In the genomic region with DNA sequence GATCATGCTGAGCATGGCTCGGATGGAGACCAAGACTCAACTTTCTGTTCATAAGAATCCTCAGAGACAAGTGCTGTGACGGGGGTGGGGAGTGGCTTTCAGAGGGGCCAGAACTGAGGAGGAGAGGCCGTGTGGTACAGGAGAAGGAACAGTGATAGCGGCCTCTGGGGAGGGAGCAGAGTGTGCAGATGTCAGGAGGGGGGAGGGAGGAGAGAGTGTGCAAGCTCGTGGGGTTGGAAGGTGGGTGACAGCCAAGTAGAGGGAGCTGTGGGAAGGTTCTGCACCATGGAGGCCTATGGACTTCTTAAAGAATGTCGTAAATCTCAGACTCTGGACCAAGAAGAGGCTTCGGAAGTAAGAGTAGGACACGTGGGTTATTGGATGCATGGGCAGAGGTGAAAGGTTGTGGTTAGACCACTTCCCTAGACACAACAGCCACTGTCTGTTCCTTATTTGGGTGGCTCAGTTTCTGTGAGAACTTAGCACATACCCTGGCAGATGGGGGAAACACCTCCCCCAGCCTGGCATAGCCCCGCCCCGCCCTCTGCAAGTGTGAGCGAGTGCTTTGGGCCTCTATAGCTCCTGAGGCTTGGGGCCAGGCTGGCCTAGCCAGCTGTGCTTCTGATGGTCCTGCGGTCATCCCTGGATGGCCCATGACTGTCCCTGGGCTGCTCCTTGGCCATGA, we compare ENCODE assay signal across 11 mouse cellular contexts. TPM values are rescaled to one million over a fixed set of nuclear protein-coding genes. Genes with fewer than 3 reads are reported as not detected.
A peak's percentile ranks its signal among the peaks of the same experiment; 100 is the strongest.
DNase-seq lines count a peak whose midpoint lies in the region; ATAC-seq and TF ChIP-seq lines count a peak whose summit lies in the region.
"Had no signal": no experiment of that assay in that cellular context is flagged by ENCODE, and none has a peak within 500 bp of the region (broad histone marks: within the 10 kb centered on the region; RNA-seq: fewer than 3 reads in every experiment).

No protein-coding gene starts in this region.

- H3K9me3 ChIP-seq in hindbrain, embryonic 16.5 days (ENCODE audit: control insufficient read depth, low read length): no peaks in the 10 kb centered on the region
- no peaks in the 10 kb centered on the region for H3K9me3 ChIP-seq in hindbrain, embryonic 12.5 days (replicated peaks)
- H3K9me3 ChIP-seq: embryonic facial prominence, embryonic 13.5 days; midbrain, embryonic 15.5 days had no signal

- H3K9ac ChIP-seq in hindbrain, embryonic 16.5 days (ENCODE audit: low read depth, low read length): no peak overlapping the region
- H3K9ac ChIP-seq in hindbrain, embryonic 12.5 days: no peak overlapping the region
- H3K9ac ChIP-seq: embryonic facial prominence, embryonic 13.5 days; midbrain, embryonic 15.5 days had no signal

- 0 out of 2 replicates have a peak, but pooled peaks have one; percentile 18 for ATAC-seq in hindbrain, embryonic 16.5 days
- no peak for ATAC-seq in hindbrain, embryonic 12.5 days (ENCODE audit: low FRiP score)
- peak; percentile 95 for ATAC-seq in megakaryocyte, adult 5-6 weeks (ENCODE audit: poor library complexity, severe bottlenecking)
- no peak for ATAC-seq in cerebellum, adult (ENCODE audit: insufficient number of reproducible peaks, low FRiP score, low TSS enrichment)
- ATAC-seq: intestine, embryonic 16.5 days; midbrain, embryonic 15.5 days had no signal

- no peak for TF ChIP-seq CTCF in bone marrow macrophage, adult 2 months (IDR thresholded peaks at IDR 0.05; ENCODE audit: low read depth, low read length)
- 0 out of 2 replicates have a peak, but pooled peaks have one; percentile 17 for TF ChIP-seq CTCF in thymus, adult 2 months (IDR thresholded peaks at IDR 0.05; ENCODE audit: borderline replicate concordance, control insufficient read depth, extremely low read depth, insufficient read depth, low read length, poor library complexity)

- H3K27me3 ChIP-seq in hindbrain, embryonic 16.5 days (replicated peaks; ENCODE audit: control insufficient read depth, insufficient read depth, low read length): no peaks in the 10 kb centered on the region
- no peaks in the 10 kb centered on the region for H3K27me3 ChIP-seq in hindbrain, embryonic 12.5 days
- no peaks in the 10 kb centered on the region for H3K27me3 ChIP-seq in thymus, adult 2 months (ENCODE audit: control insufficient read depth, insufficient read depth, low read length)
- H3K27me3 ChIP-seq: embryonic facial prominence, embryonic 13.5 days; midbrain, embryonic 15.5 days had no signal

- H3K27ac ChIP-seq in hindbrain, embryonic 16.5 days (ENCODE audit: low read depth, low read length): no peak overlapping the region
- H3K27ac ChIP-seq in hindbrain, embryonic 12.5 days: no peak overlapping the region
- 0 out of 2 replicates have a peak overlapping the region, but pooled peaks have one; percentile 24 for H3K27ac ChIP-seq in bone marrow macrophage, adult 2 months (ENCODE audit: insufficient read depth, low read depth, low read length)
- no peak overlapping the region for H3K27ac ChIP-seq in thymus, adult 2 months (ENCODE audit: control insufficient read depth, insufficient read depth, low read length)
- H3K27ac ChIP-seq: embryonic facial prominence, embryonic 13.5 days; midbrain, embryonic 15.5 days had no signal

- H3K4me3 ChIP-seq in hindbrain, embryonic 16.5 days (ENCODE audit: low read length): no peak overlapping the region
- H3K4me3 ChIP-seq in hindbrain, embryonic 12.5 days: no peak overlapping the region
- H3K4me3 ChIP-seq in bone marrow macrophage, adult 2 months (ENCODE audit: insufficient read depth, low read length): no peak overlapping the region
- H3K4me3 ChIP-seq in thymus, adult 2 months (ENCODE audit: control insufficient read depth, insufficient read depth, low read length): no peak overlapping the region
- H3K4me3 ChIP-seq: embryonic facial prominence, embryonic 13.5 days; midbrain, embryonic 15.5 days had no signal

- no peak overlapping the region for H3K4me2 ChIP-seq in hindbrain, embryonic 16.5 days (ENCODE audit: low read length)
- H3K4me2 ChIP-seq in hindbrain, embryonic 12.5 days (replicated peaks): no peak overlapping the region
- H3K4me2 ChIP-seq: embryonic facial prominence, embryonic 13.5 days; midbrain, embryonic 15.5 days had no signal

- peaks cover 3% of the 10 kb centered on the region; the same call in 1 of the 2 replicates for H3K4me1 ChIP-seq in hindbrain, embryonic 16.5 days (ENCODE audit: control insufficient read depth, insufficient read depth, low read depth, low read length)
- H3K4me1 ChIP-seq in hindbrain, embryonic 12.5 days: no peaks in the 10 kb centered on the region
- H3K4me1 ChIP-seq in bone marrow macrophage, adult 2 months (ENCODE audit: control insufficient read depth, insufficient read depth, low read length): peaks cover 38% of the 10 kb centered on the region
- peaks cover 15% of the 10 kb centered on the region for H3K4me1 ChIP-seq in thymus, adult 2 months (replicated peaks; ENCODE audit: control insufficient read depth, insufficient read depth, low read length)
- H3K4me1 ChIP-seq: midbrain, embryonic 15.5 days had no signal

- no peak for TF ChIP-seq POLR2A in bone marrow macrophage, adult 2 months (IDR thresholded peaks at IDR 0.05; ENCODE audit: borderline replicate concordance, low read depth, low read length)
- TF ChIP-seq POLR2A in thymus, adult 2 months (IDR thresholded peaks at IDR 0.05; ENCODE audit: control insufficient read depth, extremely low read depth, insufficient read depth, low read length, poor library complexity): no peak

- H3K36me3 ChIP-seq in hindbrain, embryonic 16.5 days (ENCODE audit: control insufficient read depth, insufficient read depth, low read length): no peaks in the 10 kb centered on the region
- no peaks in the 10 kb centered on the region for H3K36me3 ChIP-seq in hindbrain, embryonic 12.5 days
- no peaks in the 10 kb centered on the region for H3K36me3 ChIP-seq in thymus, adult 2 months (ENCODE audit: control insufficient read depth, insufficient read depth, low read length)
- H3K36me3 ChIP-seq: embryonic facial prominence, embryonic 13.5 days; midbrain, embryonic 15.5 days had no signal

- peak; percentile 68 for DNase-seq in thymus, adult 2 months
- DNase-seq in kidney, postnatal 4 days: no peak
- DNase-seq in testis, postnatal 10 days (ENCODE audit: low spot score): no peak

- 70% methylated on average over 12 of the region's 12 CpGs for WGBS in hindbrain, embryonic 16.5 days
- 74% methylated on average over 12 of the region's 12 CpGs for WGBS in hindbrain, embryonic 12.5 days
- WGBS in thymus, adult 2 months: 8% methylated on average over 12 of the region's 12 CpGs

RNA-seq across cellular contexts. Expression of a gene that starts 28.5 kb away (rescaled TPM):
- 14.3 and 14.9 TPM in 2 replicates for polyA plus RNA-seq in hindbrain, embryonic 16.5 days (2015; fragmentation: Nextera tagmentation; extraction: Ambion mirVana)
- 4.0 TPM in 2 replicates for polyA plus RNA-seq in hindbrain, embryonic 12.5 days (2016; fragmentation: Nextera tagmentation; extraction: Ambion mirVana)
- 43.3 and 44.5 TPM in 2 replicates for polyA plus RNA-seq in bone marrow macrophage, adult 2 months (2012; ENCODE audit: insufficient read depth, insufficient read length, missing spikeins)
- 68.0 and 76.8 TPM in 2 replicates for total RNA-seq in megakaryocyte, adult 5-6 weeks (2015)
- 32.6 and 46.5 TPM in 2 replicates for total RNA-seq in megakaryocyte, adult 5-6 weeks (2017)
- polyA plus RNA-seq in thymus, adult 2 months (2012; rRNA removed): 6.8 and 9.8 TPM in 2 replicates

RNA-seq across cellular contexts. Expression of a gene that starts 47.7 kb away (rescaled TPM):
- 39.6 and 48.9 TPM in 2 replicates for polyA plus RNA-seq in hindbrain, embryonic 16.5 days (2015; fragmentation: Nextera tagmentation; extraction: Ambion mirVana)
- 25.7 and 27.7 TPM in 2 replicates for polyA plus RNA-seq in hindbrain, embryonic 12.5 days (2016; fragmentation: Nextera tagmentation; extraction: Ambion mirVana)
- 40.9 and 48.6 TPM in 2 replicates for polyA plus RNA-seq in bone marrow macrophage, adult 2 months (2012; ENCODE audit: insufficient read depth, insufficient read length, missing spikeins)
- 31.6 and 36.3 TPM in 2 replicates for total RNA-seq in megakaryocyte, adult 5-6 weeks (2015)
- total RNA-seq in megakaryocyte, adult 5-6 weeks (2017): 28.7 and 39.0 TPM in 2 replicates
- polyA plus RNA-seq in thymus, adult 2 months (2012; rRNA removed): 14.8 and 16.6 TPM in 2 replicates

Comparison
In these comparisons a context has a peak if more than half of its experiments do, and no peak if none do; other contexts are left out.
1. ATAC-seq: peak in hindbrain, embryonic 16.5 days (single experiment) and megakaryocyte, adult 5-6 weeks (single experiment); none in hindbrain, embryonic 12.5 days (single experiment) and cerebellum, adult (single experiment).